Mouse (Mus musculus) layer of hippocampus, adult 8-10 months (tissue): ENCODE data around the gene Gm17174. TPM values are rescaled to one million over a fixed set of nuclear protein-coding genes. Genes with fewer than 3 reads are reported as not detected.
A peak's percentile ranks its signal among the peaks of the same experiment; 100 is the strongest.
"Not testable (repeated sequence)": the region's sequence is repeated elsewhere in the genome, so short reads cannot be mapped to it uniquely, and the experiment has no call there.

Source experiments
- DNase-seq, 2 experiments: peaks; one replicate each; pipeline ENCODE4 v3.0.0; 2022; ENCODE audit warnings: low spot score in 2 of 2
- total RNA-seq, 4 experiments: library from RNA; stranded (reverse); gene quantifications; 2 replicates each; pipeline ENCODE4 v1.2.4; 2022

Gene Gm17174
- total RNA-seq: not detected

GRCm38 (mm10) chr14:51592039-51592438, at the start of gene Gm17174:
Gene Gm17174 (minus strand): TSS chr14:51592139.
- not testable (repeated sequence) for DNase-seq

DNA sequence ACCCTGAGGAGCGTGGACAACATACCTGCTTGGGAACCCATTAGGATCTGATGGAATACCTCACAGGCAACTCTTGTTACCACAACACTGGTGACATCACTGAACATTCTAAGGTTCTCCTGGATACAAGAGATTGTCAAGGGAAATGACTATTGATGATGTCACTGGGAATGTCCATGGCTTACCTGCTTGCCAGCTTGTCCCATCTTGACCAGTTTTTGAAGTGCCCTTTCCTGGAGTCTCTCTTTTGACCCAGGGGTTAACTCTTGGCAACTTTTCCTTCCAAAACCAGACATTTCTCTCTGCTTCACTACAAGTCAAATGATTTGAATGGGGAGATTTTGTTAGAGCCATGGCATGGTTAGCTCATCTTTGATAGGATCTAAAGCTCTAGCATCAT, 43.6 kb upstream of the Gm17174 start, which contains the start of gene Gm4181:
Gene Gm4181 (minus strand): TSS at position 101 of the 400 bp plus-strand sequence.
- not testable (repeated sequence) for DNase-seq

DNA sequence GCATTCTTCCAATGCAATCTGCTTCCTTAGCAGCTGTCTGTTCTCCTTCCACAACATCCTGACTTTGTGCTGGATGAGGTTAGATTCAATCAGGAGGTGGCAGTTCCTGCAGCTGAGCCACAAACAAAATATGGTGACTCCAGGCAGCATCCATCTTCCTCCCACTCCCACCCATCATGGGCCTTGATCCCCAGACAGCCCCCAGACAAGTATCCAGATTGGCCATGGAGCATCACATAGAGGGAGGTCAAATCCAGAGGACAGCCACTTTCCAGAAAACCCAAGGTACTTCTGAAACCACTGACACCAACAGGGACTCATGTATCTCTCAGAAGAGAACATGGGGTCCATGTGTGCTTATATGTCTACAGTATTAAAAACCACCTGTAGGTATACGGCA, 40.5 kb upstream of the Gm17174 start:
- peak; percentile 9 to 10 for DNase-seq

GRCm38 (mm10) chr14:51611210-51611609, 19.3 kb upstream of the Gm17174 start, which contains the start of gene Gm17078:
Gene Gm17078 (minus strand): TSS chr14:51611310.
- no peak for DNase-seq

- DNase-seq: not testable (repeated sequence)
These were observed 18.0 kb downstream of the Gm17174 start, which contains the start of gene Gm17175 for GRCm38 (mm10) chr14:51573963-51574362. Gene Gm17175 (minus strand): TSS chr14:51574063.

GRCm38 (mm10) chr14:51552490-51552889, 39.4 kb downstream of the Gm17174 start, which contains the start of gene Gm5622:
Gene Gm5622 (plus strand): TSS chr14:51552790.
- no peak for DNase-seq

Other genes starting within 250 kb of the Gm17174 start
- not detected for gene Gm7247, start 230.4 kb downstream of the Gm17174 start, total RNA-seq
- gene Vmn2r88, start 181.3 kb downstream of the Gm17174 start, total RNA-seq: not detected
- gene Vmn2r89, start 140.3 kb downstream of the Gm17174 start, total RNA-seq: not detected
- gene Gm5622, start 39.3 kb downstream of the Gm17174 start, total RNA-seq: not detected
- gene Gm17175, start 18.1 kb downstream of the Gm17174 start, total RNA-seq: not detected
- not detected for gene Gm17078, start 19.2 kb upstream of the Gm17174 start, total RNA-seq
- gene Gm4181, start 43.5 kb upstream of the Gm17174 start, total RNA-seq: not detected
- not detected for gene Gm17079, start 103.3 kb upstream of the Gm17174 start, total RNA-seq
- gene Gm5800, start 125.0 kb upstream of the Gm17174 start, total RNA-seq: not detected
- not detected for gene Ang4, start 181.5 kb upstream of the Gm17174 start, total RNA-seq
- not detected for gene AY358078, start 207.9 kb upstream of the Gm17174 start, total RNA-seq